Mouse (Mus musculus) thymus, adult 2 months (tissue): ENCODE measurements around the gene Rock2. TPM values are rescaled to one million over a fixed set of nuclear protein-coding genes. Genes with fewer than 3 reads are reported as not detected.

Source experiments
- DNase-seq: peaks from one replicate; pipeline ENCODE4 v3.0.0; 2021
- H3K27ac ChIP-seq: fragments of 200-500 bp; 2 replicates; pipeline ENCODE4 v1.5.1; 2012; ENCODE audit warnings: low read length, control low read depth; ENCODE audit not compliant: control insufficient read depth, insufficient read depth
- H3K27me3 ChIP-seq: fragments of 200-500 bp; 2 replicates; pipeline ENCODE4 v1.6.1; 2012; ENCODE audit warnings: mild to moderate bottlenecking, low read length, moderate library complexity, mixed read lengths; ENCODE audit not compliant: control insufficient read depth, insufficient read depth
- H3K36me3 ChIP-seq: fragments of 200-500 bp; 2 replicates; pipeline ENCODE4 v1.6.1; 2012; ENCODE audit warnings: mild to moderate bottlenecking, low read length, moderate library complexity; ENCODE audit not compliant: control insufficient read depth, insufficient read depth
- H3K4me1 ChIP-seq: fragments of 200-500 bp; replicated peaks from 2 replicates; pipeline ENCODE4 v1.6.1; 2012; ENCODE audit warnings: low read length; ENCODE audit not compliant: control insufficient read depth, insufficient read depth
- H3K4me3 ChIP-seq: fragments of 200-500 bp; 2 replicates; pipeline ENCODE4 v1.5.1; 2012; ENCODE audit warnings: mild to moderate bottlenecking, low read length, control low read depth, moderate library complexity; ENCODE audit not compliant: control insufficient read depth, insufficient read depth
- CTCF ChIP-seq: fragments of 200-500 bp; IDR thresholded peaks from 2 replicates; pipeline ENCODE4 v1.5.1; 2012; ENCODE audit warnings: mild to moderate bottlenecking, control low read depth, low read length, moderate library complexity, borderline replicate concordance; ENCODE audit not compliant: control insufficient read depth, poor library complexity, insufficient read depth; ENCODE audit errors: extremely low read depth
- POLR2A ChIP-seq: fragments of 200-500 bp; IDR thresholded peaks from 2 replicates; pipeline ENCODE4 v1.6.1; 2012; ENCODE audit warnings: mild to moderate bottlenecking, low read length, control low read depth, moderate library complexity; ENCODE audit not compliant: control insufficient read depth, poor library complexity, insufficient read depth; ENCODE audit errors: extremely low read depth
- whole genome bisulfite sequencing: fragments of 180-500 bp; shearing (Covaris S2); methylation state at CpG from one replicate; pipeline ENCODE4 v1.1.7; 2018; 5-methylcytosine and 5-hydroxymethylcytosine counted together
- polyA plus RNA-seq: library from polyadenylated mRNA; depleted of rRNA; stranded (reverse); fragments of >200 nt; gene quantifications from 2 replicates; pipeline ENCODE4 v1.2.3, GENCODE M21; 2012

The Rock2 gene
- polyA plus RNA-seq, 1 experiment = 5.4 TPM

- no peaks in the 10 kb centered on the region for H3K27me3 ChIP-seq
- no peak overlapping the region for H3K4me3 ChIP-seq
- TF ChIP-seq CTCF (no peak), POLR2A (no peak)
- 27% methylated on average over 8 of the region's 8 CpGs for WGBS
- H3K36me3 ChIP-seq = no peaks in the 10 kb centered on the region
- no peak overlapping the region for H3K27ac ChIP-seq
- no peak for DNase-seq
- peaks cover 9% of the 10 kb centered on the region for H3K4me1 ChIP-seq
Measured at GRCm38 (mm10) chr12:16896073-16896789, 1.5 kb downstream of the Rock2 start.

- TF ChIP-seq CTCF (no peak), POLR2A (no peak)
- H3K36me3 ChIP-seq = no peaks in the 10 kb centered on the region
- peaks cover 9% of the 10 kb centered on the region for H3K4me1 ChIP-seq
- 89% methylated on average over 2 of the region's 2 CpGs for WGBS
- no peak for DNase-seq
- H3K27me3 ChIP-seq = no peaks in the 10 kb centered on the region
- H3K4me3 ChIP-seq = no peak overlapping the region
- no peak overlapping the region for H3K27ac ChIP-seq
Measured at GRCm38 (mm10) chr12:16897225-16897624, 2.5 kb downstream of the Rock2 start.

GRCm38 (mm10) chr12:16898221-16898620 is 3.5 kb downstream of the Rock2 start:
- DNase-seq = no peak
- 58% methylated on average over 2 of the region's 2 CpGs for WGBS
- TF ChIP-seq POLR2A (no peak), CTCF (no peak)
- Histone ChIP-seq H3K27ac (no peak overlapping the region), H3K36me3 (no peaks in the 10 kb centered on the region), H3K4me1 (peaks cover 9% of the 10 kb centered on the region), H3K27me3 (no peaks in the 10 kb centered on the region), H3K4me3 (no peak overlapping the region)

- H3K36me3 ChIP-seq = no peaks in the 10 kb centered on the region
- peaks cover 9% of the 10 kb centered on the region for H3K4me1 ChIP-seq
- TF ChIP-seq POLR2A = no peak
- no peak for TF ChIP-seq CTCF
- no peak overlapping the region for H3K27ac ChIP-seq
- DNase-seq = no peak
- H3K27me3 ChIP-seq = no peaks in the 10 kb centered on the region
- H3K4me3 ChIP-seq = no peak overlapping the region
Measured at GRCm38 (mm10) chr12:16898790-16899189, 4.1 kb downstream of the Rock2 start.

- no peaks in the 10 kb centered on the region for H3K36me3 ChIP-seq
- peaks cover 4% of the 10 kb centered on the region for H3K4me1 ChIP-seq
- no peak overlapping the region for H3K4me3 ChIP-seq
- H3K27ac ChIP-seq = no peak overlapping the region
- H3K27me3 ChIP-seq = no peaks in the 10 kb centered on the region
- 5% methylated on average over 3 of the region's 3 CpGs for WGBS
- TF ChIP-seq CTCF = no peak
- no peak for TF ChIP-seq POLR2A
- no peak for DNase-seq
Measured at GRCm38 (mm10) chr12:16900625-16901222, 6.0 kb downstream of the Rock2 start.

GRCm38 (mm10) chr12:16903949-16904635 is 9.4 kb downstream of the Rock2 start:
- H3K4me1 ChIP-seq = peaks cover 2% of the 10 kb centered on the region
- no peak overlapping the region for H3K4me3 ChIP-seq
- no peaks in the 10 kb centered on the region for H3K27me3 ChIP-seq
- TF ChIP-seq POLR2A (no peak), CTCF (no peak)
- WGBS = 35% methylated on average over 2 of the region's 2 CpGs
- no peak overlapping the region for H3K27ac ChIP-seq
- no peaks in the 10 kb centered on the region for H3K36me3 ChIP-seq
- no peak for DNase-seq
